Mouse (Mus musculus) forebrain, embryonic 15.5 days (tissue): ENCODE measurements around the gene Plekha5. TPM values are rescaled to one million over a fixed set of nuclear protein-coding genes. Genes with fewer than 3 reads are reported as not detected.
A peak's percentile ranks its signal among the peaks of the same experiment; 100 is the strongest.
"Not testable (repeated sequence)": the region's sequence is repeated elsewhere in the genome, so short reads cannot be mapped to it uniquely, and the experiment has no call there.

Source experiments
- ATAC-seq: fragments of 200-750 bp; cut with Nextera tagmentation; replicated peaks from 2 replicates; pipeline ENCODE4 v1.8.0; 2017; ENCODE audit warnings: mild to moderate bottlenecking, moderate TSS enrichment, moderate library complexity
- H3K27ac ChIP-seq: fragments of 300-500 bp; sonication (generic); replicated peaks from 2 replicates; pipeline ENCODE4 v1.5.1; 2015; ENCODE audit warnings: mild to moderate bottlenecking, inconsistent platforms
- H3K27me3 ChIP-seq: fragments of 300-500 bp; sonication (generic); 2 replicates; pipeline ENCODE4 v1.6.1; 2015; ENCODE audit warnings: inconsistent platforms
- H3K36me3 ChIP-seq: fragments of 300-500 bp; sonication (generic); 2 replicates; pipeline ENCODE4 v1.6.1; 2015; ENCODE audit warnings: mild to moderate bottlenecking, inconsistent platforms
- H3K4me1 ChIP-seq: fragments of 300-500 bp; sonication (generic); 2 replicates; pipeline ENCODE4 v1.6.1; 2015; ENCODE audit warnings: inconsistent platforms
- H3K4me2 ChIP-seq: fragments of 300-500 bp; sonication (generic); replicated peaks from 2 replicates; pipeline ENCODE4 v1.6.1; 2015; ENCODE audit warnings: mild to moderate bottlenecking, inconsistent platforms
- H3K4me3 ChIP-seq: fragments of 300-500 bp; sonication (generic); 2 replicates; pipeline ENCODE4 v1.5.1; 2015; ENCODE audit warnings: mild to moderate bottlenecking, inconsistent platforms
- H3K9ac ChIP-seq: fragments of 300-500 bp; sonication (generic); replicated peaks from 2 replicates; pipeline ENCODE4 v1.6.1; 2015; ENCODE audit warnings: mild to moderate bottlenecking, inconsistent platforms
- H3K9me3 ChIP-seq: fragments of 300-500 bp; sonication (generic); 2 replicates; pipeline ENCODE4 v1.6.1; 2016; ENCODE audit warnings: inconsistent platforms
- WGBS: fragments of 180-500 bp; shearing (Covaris S2); methylation state at CpG from one replicate; pipeline ENCODE4 v1.1.7; 2015; ENCODE audit warnings: mixed read lengths; 5-methylcytosine and 5-hydroxymethylcytosine counted together
- polyA plus RNA-seq: library from polyadenylated mRNA; unstranded; fragments of >200 nt; fragmentation: Nextera tagmentation; extraction: Ambion mirVana; gene quantifications from 2 replicates; pipeline ENCODE4 v1.2.1, GENCODE M21; 2015

The Plekha5 gene
- polyA plus RNA-seq, 1 experiment from 2014 or later = 32.7 TPM

DNA sequence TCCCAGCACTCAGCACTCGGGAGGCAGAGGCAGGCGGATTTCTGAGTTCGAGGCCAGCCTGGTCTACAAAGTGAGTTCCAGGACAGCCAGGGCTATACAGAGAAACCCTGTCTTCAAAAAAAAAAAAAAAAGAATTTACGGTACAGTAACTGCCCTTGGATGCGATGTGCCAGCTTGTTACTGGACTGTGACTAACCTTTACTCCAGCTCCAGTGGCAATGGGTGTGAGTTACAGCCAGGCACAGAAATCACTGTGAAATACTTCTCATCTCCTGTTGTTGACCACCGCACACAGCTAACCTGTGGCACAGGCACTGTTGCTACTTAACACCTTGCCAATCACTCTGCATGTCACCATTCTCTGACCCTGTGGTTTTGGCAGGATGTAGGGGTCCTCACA, 171.7 kb downstream of the Plekha5 start:
- 94% methylated on average over 6 of the region's 6 CpGs for WGBS
- peaks cover 47% of the 10 kb centered on the region for H3K36me3 ChIP-seq

GRCm38 (mm10) chr6:140597381-140598329, 173.8 kb downstream of the Plekha5 start:
- 62% methylated on average over 15 of the region's 15 CpGs for WGBS
- Histone ChIP-seq H3K9ac (no peak overlapping the region), H3K9me3 (no peaks in the 10 kb centered on the region), H3K4me1 (no peaks in the 10 kb centered on the region), H3K4me2 (no peak overlapping the region), H3K27me3 (no peaks in the 10 kb centered on the region), H3K4me3 (no peak overlapping the region), H3K36me3 (peaks cover 31% of the 10 kb centered on the region), H3K27ac (no peak overlapping the region)
- no peak for ATAC-seq

More for the DNA sequence above, 171.7 kb downstream of the Plekha5 start:
- H3K4me1 ChIP-seq, H3K27ac ChIP-seq, H3K27me3 ChIP-seq, H3K9me3 ChIP-seq, ATAC-seq, H3K4me3 ChIP-seq, H3K4me2 ChIP-seq, H3K9ac ChIP-seq: not testable (repeated sequence)

DNA sequence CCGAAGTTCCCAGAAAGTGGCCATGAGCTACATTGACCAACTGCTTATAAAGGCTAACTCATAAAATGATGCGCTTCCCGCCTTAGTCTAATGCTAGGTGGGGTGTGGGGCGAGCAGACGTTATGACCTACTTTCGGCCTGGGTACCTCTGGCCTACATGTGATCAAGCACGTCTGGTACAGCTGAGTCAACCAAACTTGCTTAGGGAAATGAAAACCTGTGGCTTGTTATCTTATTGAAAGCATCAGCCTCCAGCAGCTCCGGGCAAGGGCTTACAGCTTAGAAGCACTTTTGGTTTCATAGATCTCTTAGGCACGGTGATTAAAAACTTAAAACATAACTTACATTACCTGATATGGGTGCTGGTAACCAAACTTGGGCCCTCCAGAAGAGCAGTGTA, 174.7 kb downstream of the Plekha5 start:
- Histone ChIP-seq H3K27me3 (no peaks in the 10 kb centered on the region), H3K9me3 (no peaks in the 10 kb centered on the region), H3K9ac (no peak overlapping the region), H3K36me3 (peaks cover 25% of the 10 kb centered on the region), H3K4me2 (no peak overlapping the region), H3K27ac (no peak overlapping the region), H3K4me1 (peaks cover 2% of the 10 kb centered on the region; the same call in 1 of the 2 replicates), H3K4me3 (no peak overlapping the region)
- WGBS = 94% methylated on average over 9 of the region's 9 CpGs
- ATAC-seq = no peak

DNA sequence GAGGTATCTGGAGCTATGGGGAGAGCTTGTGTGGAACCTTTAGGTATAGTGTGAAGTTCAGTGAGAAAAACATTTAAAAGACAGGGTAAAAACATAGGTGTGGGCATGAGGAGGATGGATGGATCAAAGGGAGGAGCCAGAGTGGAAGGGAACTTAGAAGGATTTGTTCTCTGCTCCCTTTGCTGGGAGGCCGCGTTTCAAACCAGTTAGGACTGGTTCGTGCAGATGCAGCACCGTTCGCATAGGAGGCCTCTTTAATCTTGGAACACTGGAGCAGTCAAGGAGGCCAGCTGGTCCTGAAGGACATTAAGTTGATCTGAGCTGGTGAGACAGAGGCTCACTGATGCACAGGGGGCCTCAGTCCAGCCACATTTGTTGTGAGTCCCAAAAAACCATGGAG, 175.5 kb downstream of the Plekha5 start:
- Histone ChIP-seq H3K36me3 (peaks cover 19% of the 10 kb centered on the region), H3K9ac (no peak overlapping the region), H3K4me3 (no peak overlapping the region), H3K27ac (no peak overlapping the region), H3K27me3 (no peaks in the 10 kb centered on the region), H3K9me3 (no peaks in the 10 kb centered on the region), H3K4me2 (no peak overlapping the region), H3K4me1 (peaks cover 4% of the 10 kb centered on the region; the same call in 1 of the 2 replicates)
- 95% methylated on average over 5 of the region's 5 CpGs for WGBS
- no peak for ATAC-seq

- 96% methylated on average over 8 of the region's 8 CpGs for WGBS
- not testable (repeated sequence) for H3K4me3 ChIP-seq, H3K4me2 ChIP-seq, H3K9me3 ChIP-seq, H3K27me3 ChIP-seq, H3K9ac ChIP-seq, ATAC-seq, H3K4me1 ChIP-seq, H3K27ac ChIP-seq
- peaks cover 12% of the 10 kb centered on the region for H3K36me3 ChIP-seq
Measured at GRCm38 (mm10) chr6:140600671-140601070, 176.8 kb downstream of the Plekha5 start.

- Histone ChIP-seq H3K9ac (no peak overlapping the region), H3K27me3 (no peaks in the 10 kb centered on the region), H3K4me1 (peaks cover 4% of the 10 kb centered on the region; the same call in 1 of the 2 replicates), H3K9me3 (no peaks in the 10 kb centered on the region), H3K36me3 (peaks cover 6% of the 10 kb centered on the region; the same call in 1 of the 2 replicates), H3K27ac (no peak overlapping the region), H3K4me2 (no peak overlapping the region), H3K4me3 (no peak overlapping the region)
- 94% methylated on average over 4 of the region's 4 CpGs for WGBS
- no peak for ATAC-seq
Measured at GRCm38 (mm10) chr6:140601175-140601574, 177.3 kb downstream of the Plekha5 start.

DNA sequence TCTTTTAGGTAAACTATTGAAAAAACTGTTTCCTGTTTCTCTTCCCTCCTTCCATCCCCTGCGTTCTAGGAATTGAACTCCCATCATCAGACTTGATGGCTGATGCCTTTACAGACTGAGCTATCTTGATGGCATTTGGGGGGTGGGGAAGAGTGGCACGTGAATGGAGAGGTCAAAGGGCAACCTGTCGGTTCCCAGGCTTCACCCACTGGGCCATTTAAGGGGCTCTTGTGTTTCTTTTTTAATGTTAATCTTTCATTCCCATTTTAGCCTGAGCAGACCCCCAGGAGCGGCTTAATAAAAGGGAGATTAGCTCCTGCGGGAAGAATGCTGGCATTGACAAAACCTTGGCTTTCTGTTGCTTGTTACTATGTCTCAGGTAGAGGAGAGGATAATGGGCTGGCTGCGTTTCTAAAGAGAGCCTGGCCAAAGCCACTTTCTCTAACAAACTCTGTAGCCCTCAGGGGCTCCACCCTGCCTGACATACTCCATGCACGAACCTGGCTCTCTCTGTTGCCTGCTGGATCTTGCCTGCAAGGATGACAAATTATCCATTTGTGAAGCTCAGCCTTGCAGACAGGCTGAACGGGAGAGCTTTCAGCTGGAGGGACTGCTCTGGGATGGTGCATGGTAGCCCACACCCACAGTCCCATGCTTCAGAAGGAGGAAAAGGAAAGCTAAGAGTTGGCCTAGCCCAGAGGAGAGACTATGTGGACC, 179.5 kb downstream of the Plekha5 start:
- Histone ChIP-seq H3K27me3 (no peaks in the 10 kb centered on the region), H3K4me1 (peaks cover 4% of the 10 kb centered on the region; the same call in 1 of the 2 replicates), H3K36me3 (no peaks in the 10 kb centered on the region), H3K9ac (no peak overlapping the region), H3K4me2 (no peak overlapping the region), H3K4me3 (no peak overlapping the region), H3K9me3 (no peaks in the 10 kb centered on the region), H3K27ac (no peak overlapping the region; the same call in 1 of the 2 replicates)
- ATAC-seq = peak; percentile 39; the same call in 1 of the 2 replicates
- WGBS = 2% methylated on average over 8 of the region's 8 CpGs

- 78% methylated on average over 5 of the region's 5 CpGs for WGBS
- ATAC-seq, H3K36me3 ChIP-seq, H3K4me2 ChIP-seq, H3K9me3 ChIP-seq, H3K4me3 ChIP-seq, H3K27me3 ChIP-seq, H3K4me1 ChIP-seq, H3K9ac ChIP-seq, H3K27ac ChIP-seq: not testable (repeated sequence)
Measured at GRCm38 (mm10) chr6:140605173-140605572, 181.3 kb downstream of the Plekha5 start.

DNA sequence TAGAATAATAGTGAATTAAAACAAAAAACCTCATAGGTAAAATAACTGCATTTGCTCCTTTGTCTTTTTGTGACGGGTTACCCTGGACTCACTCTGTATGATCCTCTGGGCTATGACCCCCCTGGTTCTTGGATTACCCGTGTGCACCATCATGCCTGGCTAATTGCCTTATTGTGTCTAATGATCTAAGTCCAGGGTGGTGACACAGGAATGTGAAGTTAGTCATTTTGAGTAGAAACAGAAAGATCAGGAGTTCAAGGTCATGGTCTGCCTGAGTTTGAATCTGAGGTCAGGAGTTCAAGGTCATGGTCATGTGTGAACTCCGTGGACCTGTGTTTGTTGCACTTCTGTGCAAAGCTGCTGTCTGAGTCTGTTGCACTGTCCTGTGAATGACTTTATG, 181.9 kb downstream of the Plekha5 start:
- Histone ChIP-seq H3K36me3 (no peaks in the 10 kb centered on the region), H3K27me3 (no peaks in the 10 kb centered on the region), H3K9me3 (no peaks in the 10 kb centered on the region), H3K4me3 (no peak overlapping the region), H3K9ac (no peak overlapping the region), H3K27ac (no peak overlapping the region), H3K4me2 (no peak overlapping the region), H3K4me1 (peaks cover 4% of the 10 kb centered on the region; the same call in 1 of the 2 replicates)
- ATAC-seq = no peak
- WGBS = 61% methylated on average over 3 of the region's 3 CpGs

DNA sequence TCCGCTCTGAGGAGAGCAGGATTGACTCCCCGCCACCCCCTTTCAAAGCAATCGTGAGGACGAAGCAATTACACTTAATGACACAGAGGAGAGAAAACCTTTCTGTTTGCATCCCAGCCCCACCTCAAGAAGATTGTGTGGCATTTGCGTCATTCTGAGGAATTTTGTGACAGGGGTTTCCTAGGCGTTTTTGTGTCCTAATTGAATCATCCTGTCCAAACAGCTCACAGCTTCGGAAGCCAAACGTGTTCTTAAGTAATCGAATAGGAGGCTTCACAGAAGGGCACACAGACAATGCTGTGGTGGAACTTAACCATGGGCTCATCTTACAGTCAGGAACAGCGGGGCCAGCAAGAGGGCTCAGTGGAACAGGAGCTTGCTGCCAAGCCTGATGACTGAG, 182.7 kb downstream of the Plekha5 start:
- 52% methylated on average over 10 of the region's 10 CpGs for WGBS
- Histone ChIP-seq H3K9ac (no peak overlapping the region), H3K9me3 (no peaks in the 10 kb centered on the region), H3K27ac (no peak overlapping the region), H3K27me3 (no peaks in the 10 kb centered on the region), H3K4me3 (no peak overlapping the region), H3K4me1 (peaks cover 4% of the 10 kb centered on the region; the same call in 1 of the 2 replicates), H3K36me3 (no peaks in the 10 kb centered on the region), H3K4me2 (no peak overlapping the region)
- ATAC-seq = no peak

- Histone ChIP-seq H3K4me2 (no peak overlapping the region), H3K27ac (no peak overlapping the region), H3K27me3 (no peaks in the 10 kb centered on the region), H3K9me3 (no peaks in the 10 kb centered on the region), H3K36me3 (no peaks in the 10 kb centered on the region), H3K9ac (no peak overlapping the region), H3K4me3 (no peak overlapping the region), H3K4me1 (peaks cover under 1% of the 10 kb centered on the region; the same call in 1 of the 2 replicates)
- WGBS = 92% methylated on average over 6 of the region's 6 CpGs
- ATAC-seq = no peak
Measured at GRCm38 (mm10) chr6:140608666-140609065, 184.8 kb downstream of the Plekha5 start.

GRCm38 (mm10) chr6:140609533-140609932, 185.7 kb downstream of the Plekha5 start:
- no peaks in the 10 kb centered on the region for H3K36me3 ChIP-seq
- H3K9ac ChIP-seq = no peak overlapping the region
- WGBS = 91% methylated on average over 4 of the region's 4 CpGs
- H3K27ac ChIP-seq = no peak overlapping the region
- no peak for ATAC-seq
- no peaks in the 10 kb centered on the region for H3K4me1 ChIP-seq
- H3K27me3 ChIP-seq = no peaks in the 10 kb centered on the region
- H3K4me3 ChIP-seq = no peak overlapping the region
- H3K9me3 ChIP-seq = no peaks in the 10 kb centered on the region
- no peak overlapping the region for H3K4me2 ChIP-seq
